Mouse (Mus musculus): Measurements from ENCODE around the gene Klhl41. TPM values are rescaled to one million over a fixed set of nuclear protein-coding genes. Genes with fewer than 3 reads are reported as not detected.

Gene Klhl41
- polyA plus RNA-seq, 1 experiment from 2014 or later: 13.9 TPM

GRCm38 (mm10) chr2:69719121-69719520 is 49.2 kb downstream of the Klhl41 start:
- H3K27ac ChIP-seq: no peak overlapping the region
- H3K9me3 ChIP-seq: no peaks in the 10 kb centered on the region
- no peak for ATAC-seq (ENCODE audit: insufficient number of reproducible peaks, insufficient read depth, low FRiP score, low TSS enrichment, low read depth)
- H3K4me3 ChIP-seq (replicated peaks): no peak overlapping the region
- H3K4me2 ChIP-seq: no peak overlapping the region
- no peak overlapping the region for H3K9ac ChIP-seq (replicated peaks)
- H3K36me3 ChIP-seq: no peaks in the 10 kb centered on the region
- WGBS: 79% methylated on average over 1 of the region's 1 CpGs
- peaks cover 3% of the 10 kb centered on the region for H3K4me1 ChIP-seq (replicated peaks)
- 0 out of 2 replicates have a peak, but pooled peaks cover 3% of the 10 kb centered on the region for H3K27me3 ChIP-seq

DNA sequence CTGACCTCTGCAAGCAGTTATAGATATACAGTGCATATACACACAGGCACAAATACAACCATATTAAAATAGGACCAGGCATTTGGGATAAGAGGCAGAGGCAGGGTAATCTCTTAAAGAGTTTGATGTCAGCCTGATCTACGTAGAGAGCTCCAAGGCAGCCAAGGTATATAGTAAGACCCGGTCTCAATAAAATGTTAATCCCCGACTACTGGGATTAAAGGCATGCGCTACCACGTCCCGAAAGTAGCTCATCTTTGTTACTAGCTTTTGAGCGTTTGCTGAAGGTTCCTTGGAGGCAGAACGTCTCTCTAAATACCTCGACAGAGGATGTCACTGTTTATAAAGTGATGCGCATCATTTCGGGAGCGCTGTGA is 52.3 kb downstream of the Klhl41 start, which contains the start of gene Ppig:
Gene Ppig (plus strand): TSS at position 273 of the 377 bp plus-strand sequence.
- peaks cover 11% of the 10 kb centered on the region for H3K4me1 ChIP-seq (replicated peaks)
- peak; percentile 52; the same call in 1 of the 2 replicates for ATAC-seq (ENCODE audit: insufficient number of reproducible peaks, insufficient read depth, low FRiP score, low TSS enrichment, low read depth)
- 7% methylated on average over 12 of the region's 12 CpGs for WGBS
- no peaks in the 10 kb centered on the region for H3K36me3 ChIP-seq
- peak within 1 kb of the TSS; percentile 73 for H3K4me2 ChIP-seq
- H3K27ac ChIP-seq: peak within 1 kb of the TSS; percentile 92
- H3K9ac ChIP-seq (replicated peaks): peak within 1 kb of the TSS; percentile 93
- H3K4me3 ChIP-seq (replicated peaks): peak within 1 kb of the TSS; percentile 95
- H3K9me3 ChIP-seq: no peaks in the 10 kb centered on the region
- H3K27me3 ChIP-seq: no peaks in the 10 kb centered on the region

GRCm38 (mm10) chr2:69722650-69723518 is 53.0 kb downstream of the Klhl41 start:
- Histone ChIP-seq H3K4me3 (replicated peaks) (peak overlapping the region; percentile 95), H3K27me3 (no peaks in the 10 kb centered on the region), H3K9ac (replicated peaks) (peak overlapping the region; percentile 93), H3K4me2 (peak overlapping the region; percentile 73), H3K27ac (peak overlapping the region; percentile 92), H3K9me3 (no peaks in the 10 kb centered on the region), H3K4me1 (replicated peaks) (peaks cover 11% of the 10 kb centered on the region), H3K36me3 (no peaks in the 10 kb centered on the region)
- WGBS: under 1% methylated on average over 90 of the region's 91 CpGs
- ATAC-seq (ENCODE audit: insufficient number of reproducible peaks, insufficient read depth, low FRiP score, low TSS enrichment, low read depth): peak; percentile 94

DNA sequence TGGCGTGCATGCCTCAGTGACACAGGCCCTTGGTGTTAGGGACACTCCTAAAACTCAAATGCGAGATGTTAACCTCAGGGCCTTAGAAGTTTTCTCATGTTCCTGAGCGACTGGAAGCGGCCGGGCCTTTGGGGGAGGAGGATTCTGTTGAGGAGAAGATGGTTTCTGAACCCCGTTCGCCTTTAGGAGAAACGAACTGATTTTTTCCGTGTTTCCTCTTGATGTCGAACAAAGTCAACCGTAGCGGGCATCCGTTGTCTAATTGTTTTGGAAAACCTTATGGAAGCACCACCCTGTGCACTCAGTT is 53.6 kb downstream of the Klhl41 start:
- H3K36me3 ChIP-seq: no peaks in the 10 kb centered on the region
- under 1% methylated on average over 13 of the region's 13 CpGs for WGBS
- peaks cover 11% of the 10 kb centered on the region for H3K4me1 ChIP-seq (replicated peaks)
- peak overlapping the region; percentile 92 for H3K27ac ChIP-seq
- peak overlapping the region; percentile 73 for H3K4me2 ChIP-seq
- peak overlapping the region; percentile 93 for H3K9ac ChIP-seq (replicated peaks)
- ATAC-seq (ENCODE audit: insufficient number of reproducible peaks, insufficient read depth, low FRiP score, low TSS enrichment, low read depth): no peak
- H3K27me3 ChIP-seq: no peaks in the 10 kb centered on the region
- H3K4me3 ChIP-seq (replicated peaks): peak overlapping the region; percentile 95
- H3K9me3 ChIP-seq: no peaks in the 10 kb centered on the region

Other genes with a start within 250 kb of the Klhl41 start
- gene Lrp2, start 84.1 kb upstream of the Klhl41 start, polyA plus RNA-seq (2016; fragmentation: Nextera tagmentation; extraction: Ambion mirVana): not detected in 2 replicates
- gene Bbs5, start 22.9 kb upstream of the Klhl41 start, polyA plus RNA-seq (2016; fragmentation: Nextera tagmentation; extraction: Ambion mirVana): 22.4 and 25.6 TPM in 2 replicates
- 12.1 and 14.5 TPM in 2 replicates for gene Fastkd1, start 43.4 kb downstream of the Klhl41 start, polyA plus RNA-seq (2016; fragmentation: Nextera tagmentation; extraction: Ambion mirVana)
- gene Ppig, start 52.4 kb downstream of the Klhl41 start, polyA plus RNA-seq (2016; fragmentation: Nextera tagmentation; extraction: Ambion mirVana): 168 and 176 TPM in 2 replicates
- gene Ccdc173, start 119.5 kb downstream of the Klhl41 start, polyA plus RNA-seq (2016; fragmentation: Nextera tagmentation; extraction: Ambion mirVana): 2.7 and 3.0 TPM in 2 replicates
- 28.3 and 28.4 TPM in 2 replicates for gene Phospho2, start 119.5 kb downstream of the Klhl41 start, polyA plus RNA-seq (2016; fragmentation: Nextera tagmentation; extraction: Ambion mirVana)
- 35.6 and 37.5 TPM in 2 replicates for gene Klhl23, start 151.8 kb downstream of the Klhl41 start, polyA plus RNA-seq (2016; fragmentation: Nextera tagmentation; extraction: Ambion mirVana)
- 365 and 413 TPM in 2 replicates for gene Ssb, start 191.4 kb downstream of the Klhl41 start, polyA plus RNA-seq (2016; fragmentation: Nextera tagmentation; extraction: Ambion mirVana)
- 37.6 and 40.3 TPM in 2 replicates for gene Mettl5, start 215.5 kb downstream of the Klhl41 start, polyA plus RNA-seq (2016; fragmentation: Nextera tagmentation; extraction: Ambion mirVana)
- gene Ubr3, start 227.1 kb downstream of the Klhl41 start, polyA plus RNA-seq (2016; fragmentation: Nextera tagmentation; extraction: Ambion mirVana): 15.8 and 19.1 TPM in 2 replicates

Data from limb, embryonic 12.5 days (tissue).